Mouse (Mus musculus): ENCODE data around the gene Zscan2. TPM values are rescaled to one million over a fixed set of nuclear protein-coding genes. Genes with fewer than 3 reads are reported as not detected.

The Zscan2 gene
- total and polyA plus RNA-seq, 3 experiments, result 0.82 to 3.7 (median 1.7) TPM

DNA sequence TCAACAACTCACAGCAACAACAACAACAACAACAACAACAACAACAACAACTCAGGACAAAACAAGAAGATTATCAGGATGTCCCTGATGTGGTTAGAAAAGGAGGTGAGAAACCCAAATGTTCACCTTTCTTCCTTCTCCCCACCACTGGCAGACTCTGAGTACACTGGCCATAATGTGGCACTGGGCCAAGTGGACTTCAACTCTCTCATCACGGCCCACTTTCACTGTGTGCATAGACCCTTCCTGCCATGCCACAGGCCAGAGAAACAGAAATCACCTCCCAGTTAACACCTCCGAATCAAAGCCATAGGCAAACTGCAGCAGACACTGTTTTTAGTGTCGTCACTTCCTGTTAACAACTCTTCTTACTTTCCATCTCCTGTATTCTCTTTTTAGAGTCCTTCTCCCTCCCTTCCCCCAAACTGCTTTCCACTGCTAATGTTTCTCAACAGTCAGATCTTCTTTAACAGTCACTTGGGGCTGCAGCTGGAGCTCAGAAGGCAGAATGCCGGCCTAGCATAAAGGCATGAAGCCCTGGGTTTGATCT lies 57.3 kb downstream of the Zscan2 start:
- H3K27me3 ChIP-seq (replicated peaks), result no peaks in the 10 kb centered on the region
- DNase-seq (ENCODE audit: extremely low read depth), result no peak
- H3K4me1 ChIP-seq (ENCODE audit: control insufficient read depth in 1 of 2, insufficient read depth in 2 of 2), result peaks cover 0 to 19% of the 10 kb centered on the region in 2 experiments; a peak in 2 of 4 replicates
- in situ Hi-C loops (cut with MboI; ENCODE audit: low pct_ligation_motif_present, low pct_unique_long_range_greater_than_20kb, low sequenced_read_pairs), result no loop called here
- no peaks in the 10 kb centered on the region for H3K9me3 ChIP-seq (replicated peaks; ENCODE audit: low read length)
- no peak overlapping the region for H3K4me3 ChIP-seq (replicated peaks in 1 of 3; ENCODE audit: low read depth in 2 of 3, low read length in 2 of 3, poor library complexity in 1 of 3)
- H3K4me2 ChIP-seq (ENCODE audit: insufficient read depth, low read depth, poor library complexity, severe bottlenecking), result no peak overlapping the region
- H3K36me3 ChIP-seq (replicated peaks in 1 of 2; ENCODE audit: control insufficient read depth in 1 of 2, insufficient read depth in 1 of 2, low read length in 1 of 2), result peaks cover 61 to 82% of the 10 kb centered on the region in 2 experiments
- H3K9ac ChIP-seq (ENCODE audit: insufficient read depth, low read depth), result no peak overlapping the region
- H3K27ac ChIP-seq (ENCODE audit: insufficient read depth, low read depth), result no peak overlapping the region
- dilution Hi-C loops (cut with MboI; ENCODE audit: extremely low pct_ligation_motif_present, extremely low pct_unique_long_range_greater_than_20kb, low sequenced_read_pairs), result no loop called here
- 0 out of 2 replicates have a peak, but pooled peaks cover 2% of the 10 kb centered on the region for H3K79me2 ChIP-seq (replicated peaks; ENCODE audit: control insufficient read depth, extremely low read depth, insufficient read depth, poor library complexity, severe bottlenecking)
- TF ChIP-seq POLR2A (IDR thresholded peaks at IDR 0.05; ENCODE audit: low read depth, low read length), result no peak
- TF ChIP-seq TBP (conservative IDR thresholded peaks at IDR 0.05; ENCODE audit: low read depth, low read length), result no peak
- no peak for TF ChIP-seq KAT2A (IDR thresholded peaks at IDR 0.05; ENCODE audit: insufficient replicate concordance, low read length)
- TF ChIP-seq TCF12 (IDR thresholded peaks at IDR 0.05; ENCODE audit: low read depth, low read length), result no peak
- TF ChIP-seq USF2 (conservative IDR thresholded peaks at IDR 0.05; ENCODE audit: low read depth, low read length), result no peak
- TF ChIP-seq JUN (IDR thresholded peaks at IDR 0.05; ENCODE audit: insufficient read depth, low read depth, low read length), result no peak
- TF ChIP-seq HCFC1 (IDR thresholded peaks at IDR 0.05; ENCODE audit: low read depth, low read length), result no peak
- TF ChIP-seq RAD21 (IDR thresholded peaks at IDR 0.05; ENCODE audit: low read depth, low read length), result no peak
- no peak for TF ChIP-seq CTCF (conservative IDR thresholded peaks at IDR 0.05 in 1 of 2, IDR thresholded peaks at IDR 0.05 in 1 of 2; ENCODE audit: low read depth in 2 of 2, low read length in 2 of 2)
- no peak for TF ChIP-seq JUND (conservative IDR thresholded peaks at IDR 0.05; ENCODE audit: low read depth, low read length)
- no peak for TF ChIP-seq MAFK (IDR thresholded peaks at IDR 0.05; ENCODE audit: insufficient replicate concordance, low read length)
- TF ChIP-seq ELF1 (IDR thresholded peaks at IDR 0.05; ENCODE audit: low read depth, low read length), result no peak
- TF ChIP-seq NELFE (IDR thresholded peaks at IDR 0.05; ENCODE audit: low read depth, low read length), result no peak
- TF ChIP-seq ETS1 (conservative IDR thresholded peaks at IDR 0.05; ENCODE audit: low read depth, low read length), result no peak
- no peak for TF ChIP-seq PAX5 (IDR thresholded peaks at IDR 0.05; ENCODE audit: low read length)

DNA sequence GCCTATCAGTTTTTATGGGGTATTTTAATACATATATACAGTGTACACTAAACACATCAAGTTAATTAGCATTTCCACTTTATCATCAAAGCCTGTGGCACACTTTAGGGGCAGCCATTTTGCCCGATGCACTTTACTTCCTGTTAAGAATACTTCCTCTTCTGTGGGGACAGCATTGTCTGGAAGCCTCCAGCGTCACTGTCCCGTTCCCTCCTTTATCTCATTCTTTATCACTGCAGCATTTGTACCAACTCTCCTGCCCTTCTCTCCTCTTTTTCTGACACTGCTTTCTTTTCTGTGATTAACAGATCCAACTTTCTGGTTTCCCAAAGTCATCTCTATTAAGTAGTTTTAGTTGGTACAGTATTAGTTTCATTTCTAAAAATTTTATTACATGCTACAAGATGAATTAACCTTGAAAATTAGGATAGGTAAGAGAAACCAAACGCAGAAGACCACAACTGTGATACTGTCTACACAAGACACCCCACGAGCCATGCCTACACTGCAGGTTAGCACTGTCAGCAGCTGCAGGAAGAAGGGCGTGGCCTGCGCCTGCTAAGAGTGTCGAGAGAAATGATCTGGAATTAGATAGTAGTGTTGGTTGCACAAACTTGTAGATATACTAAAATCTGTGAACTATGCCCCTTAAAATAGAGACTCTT lies 58.4 kb downstream of the Zscan2 start:
- dilution Hi-C loops (cut with MboI; ENCODE audit: extremely low pct_ligation_motif_present, extremely low pct_unique_long_range_greater_than_20kb, low sequenced_read_pairs) (no loop called here), in situ Hi-C loops (cut with MboI; ENCODE audit: low pct_ligation_motif_present, low pct_unique_long_range_greater_than_20kb, low sequenced_read_pairs) (no loop called here)
- no peak overlapping the region for H3K27ac ChIP-seq (ENCODE audit: insufficient read depth, low read depth)
- peaks cover 58 to 81% of the 10 kb centered on the region in 2 experiments for H3K36me3 ChIP-seq (replicated peaks in 1 of 2; ENCODE audit: control insufficient read depth in 1 of 2, insufficient read depth in 1 of 2, low read length in 1 of 2)
- H3K27me3 ChIP-seq (replicated peaks), result no peaks in the 10 kb centered on the region
- H3K9me3 ChIP-seq (replicated peaks; ENCODE audit: low read length), result no peaks in the 10 kb centered on the region
- TF ChIP-seq USF2 (conservative IDR thresholded peaks at IDR 0.05; ENCODE audit: low read depth, low read length) (no peak), UBTF (IDR thresholded peaks at IDR 0.05; ENCODE audit: low read depth, low read length) (no peak), RAD21 (IDR thresholded peaks at IDR 0.05; ENCODE audit: low read depth, low read length) (no peak), POLR2AphosphoS2 (IDR thresholded peaks at IDR 0.05; ENCODE audit: low read depth, low read length) (no peak)
- peak; percentile 28 for DNase-seq (ENCODE audit: extremely low read depth)
- H3K4me2 ChIP-seq (ENCODE audit: insufficient read depth, low read depth, poor library complexity, severe bottlenecking), result no peak overlapping the region
- no peak overlapping the region for H3K4me3 ChIP-seq (replicated peaks in 1 of 3; ENCODE audit: low read depth in 2 of 3, low read length in 2 of 3, poor library complexity in 1 of 3)
- H3K79me2 ChIP-seq (replicated peaks; ENCODE audit: control insufficient read depth, extremely low read depth, insufficient read depth, poor library complexity, severe bottlenecking), result 0 out of 2 replicates have a peak, but pooled peaks cover 2% of the 10 kb centered on the region
- H3K9ac ChIP-seq (ENCODE audit: insufficient read depth, low read depth), result no peak overlapping the region
- peaks cover 0 to 19% of the 10 kb centered on the region in 2 experiments; a peak in 2 of 4 replicates for H3K4me1 ChIP-seq (ENCODE audit: control insufficient read depth in 1 of 2, insufficient read depth in 2 of 2)

Measured in CH12.LX (cell line).